Mouse (Mus musculus) midbrain, postnatal 0 days (tissue): ENCODE results near the gene Hyou1. TPM values are rescaled to one million over a fixed set of nuclear protein-coding genes. Genes with fewer than 3 reads are reported as not detected.
A peak's percentile ranks its signal among the peaks of the same experiment; 100 is the strongest.

Experiments
- ATAC-seq: fragments of 200-750 bp; cut with Nextera tagmentation; 2 replicates; pipeline ENCODE4 v1.8.0; 2017; ENCODE audit warnings: moderate number of reproducible peaks, mild to moderate bottlenecking, moderate TSS enrichment, moderate library complexity; ENCODE audit not compliant: low FRiP score
- DNase-seq: peaks from one replicate; pipeline ENCODE4 v3.0.0-alpha.2; 2015; ENCODE audit warnings: low spot score
- H3K27ac ChIP-seq: fragments of 300-500 bp; sonication (generic); 2 replicates; pipeline ENCODE4 v1.5.1; 2014; ENCODE audit warnings: low read depth, mild to moderate bottlenecking, low read length, mixed read lengths
- H3K27me3 ChIP-seq: fragments of 300-500 bp; sonication (generic); 2 replicates; pipeline ENCODE4 v1.6.1; 2014; ENCODE audit warnings: low read length, control low read depth, mixed read lengths; ENCODE audit not compliant: insufficient read depth
- H3K36me3 ChIP-seq: fragments of 300-500 bp; sonication (generic); 2 replicates; pipeline ENCODE4 v1.6.1; 2014; ENCODE audit warnings: low read length, control low read depth, mixed read lengths; ENCODE audit not compliant: insufficient read depth
- H3K4me1 ChIP-seq: fragments of 300-500 bp; sonication (generic); 2 replicates; pipeline ENCODE4 v1.6.1; 2014; ENCODE audit warnings: mild to moderate bottlenecking, control low read depth, antibody characterized with exemption, low read length, mixed read lengths; ENCODE audit not compliant: insufficient read depth
- H3K4me2 ChIP-seq: fragments of 300-500 bp; sonication (generic); 2 replicates; pipeline ENCODE4 v1.6.1; 2014; ENCODE audit warnings: low read depth, mild to moderate bottlenecking, low read length, mixed read lengths; ENCODE audit not compliant: poor library complexity, severe bottlenecking
- H3K4me3 ChIP-seq: fragments of 300-500 bp; sonication (generic); 2 replicates; pipeline ENCODE4 v1.5.1; 2014; ENCODE audit warnings: low read depth, mild to moderate bottlenecking, low read length, moderate library complexity
- H3K9ac ChIP-seq: fragments of 300-500 bp; sonication (generic); replicated peaks from 2 replicates; pipeline ENCODE4 v1.6.1; 2014; ENCODE audit warnings: mild to moderate bottlenecking, low read length, moderate library complexity, mixed read lengths; ENCODE audit not compliant: poor library complexity, severe bottlenecking
- H3K9me3 ChIP-seq: fragments of 300-500 bp; sonication (generic); 2 replicates; pipeline ENCODE4 v1.6.1; 2016; ENCODE audit warnings: low read length, control low read depth
- CTCF ChIP-seq: IDR thresholded peaks from 2 replicates; pipeline ENCODE4 v1.5.1; 2016; ENCODE audit warnings: antibody characterized with exemption, mild to moderate bottlenecking
- WGBS: fragments of 180-500 bp; shearing (Covaris S2); extraction: QIAGEN DNeasy Blood & Tissue Kit; methylation state at CpG from one replicate; pipeline ENCODE4 v1.1.7; 2014; 5-methylcytosine and 5-hydroxymethylcytosine counted together
- polyA plus RNA-seq: library from polyadenylated mRNA; unstranded; fragments of >200 nt; fragmentation: Nextera tagmentation; extraction: Ambion mirVana; gene quantifications from 2 replicates; pipeline ENCODE4 v1.2.1, GENCODE M21; 2015
- total RNA-seq: library from RNA; depleted of rRNA; stranded (reverse); fragments of >200 nt; gene quantifications from 2 replicates; pipeline ENCODE4 v1.2.3, GENCODE M21; 2014

The Hyou1 gene
- total and polyA plus RNA-seq, 2 experiments from 2014 or later: 18.5 to 64.7 TPM

DNA sequence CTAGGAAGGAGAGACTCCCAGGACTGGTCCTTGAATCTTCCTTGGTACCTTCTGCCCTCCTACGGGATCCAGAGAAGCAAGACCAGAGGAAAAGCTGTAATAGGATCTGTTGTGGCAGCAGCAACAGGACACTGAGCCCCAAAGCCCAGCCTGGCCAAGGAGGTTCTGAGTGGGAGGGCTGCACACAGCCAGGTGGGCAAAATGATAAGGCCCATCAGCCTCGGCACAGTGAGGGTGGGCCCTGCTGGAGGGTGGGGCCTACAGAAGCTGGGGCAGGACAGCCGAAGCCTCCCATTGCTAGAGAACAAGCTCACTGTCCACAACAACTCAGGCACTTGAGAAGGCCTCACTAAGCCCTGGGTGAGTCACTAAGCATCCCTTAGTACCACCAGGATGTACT lies 37.1 kb upstream of the Hyou1 start:
- Histone ChIP-seq H3K9ac (no peak overlapping the region), H3K9me3 (no peaks in the 10 kb centered on the region), H3K27me3 (no peaks in the 10 kb centered on the region), H3K27ac (no peak overlapping the region), H3K4me2 (no peak overlapping the region), H3K4me3 (no peak overlapping the region), H3K36me3 (peaks cover 10% of the 10 kb centered on the region), H3K4me1 (0 out of 2 replicates have a peak, but pooled peaks cover 9% of the 10 kb centered on the region)
- WGBS: 88% methylated on average over 3 of the region's 3 CpGs
- TF ChIP-seq CTCF: no peak
- DNase-seq: no peak
- no peak for ATAC-seq

- H3K36me3 ChIP-seq: peaks cover 14% of the 10 kb centered on the region
- no peak overlapping the region for H3K4me2 ChIP-seq
- 0 out of 2 replicates have a peak, but pooled peaks cover 9% of the 10 kb centered on the region for H3K4me1 ChIP-seq
- DNase-seq (no peak), ATAC-seq (no peak)
- WGBS: 100% methylated on average over 1 of the region's 1 CpGs
- H3K4me3 ChIP-seq: no peak overlapping the region
- TF ChIP-seq CTCF: no peak
- H3K9ac ChIP-seq: no peak overlapping the region
- H3K9me3 ChIP-seq: no peaks in the 10 kb centered on the region
- no peak overlapping the region for H3K27ac ChIP-seq
- H3K27me3 ChIP-seq: no peaks in the 10 kb centered on the region
These were observed 36.7 kb upstream of the Hyou1 start for GRCm38 (mm10) chr9:44342605-44343004.

GRCm38 (mm10) chr9:44343290-44343689 lies 36.0 kb upstream of the Hyou1 start:
- peak overlapping the region; percentile 65 for H3K4me2 ChIP-seq
- no peaks in the 10 kb centered on the region for H3K9me3 ChIP-seq
- peak overlapping the region; percentile 97 for H3K27ac ChIP-seq
- H3K4me1 ChIP-seq: 0 out of 2 replicates have a peak, but pooled peaks cover 9% of the 10 kb centered on the region
- H3K9ac ChIP-seq: peak overlapping the region; percentile 87
- H3K36me3 ChIP-seq: peaks cover 21% of the 10 kb centered on the region
- H3K4me3 ChIP-seq: peak overlapping the region; percentile 73
- 9% methylated on average over 6 of the region's 6 CpGs for WGBS
- H3K27me3 ChIP-seq: no peaks in the 10 kb centered on the region
- DNase-seq (no peak), ATAC-seq (no peak)
- TF ChIP-seq CTCF: no peak

- Histone ChIP-seq H3K4me2 (peak within 1 kb of the TSS; percentile 65), H3K9ac (peak within 1 kb of the TSS; percentile 87), H3K4me3 (peak within 1 kb of the TSS; percentile 73), H3K4me1 (0 out of 2 replicates have a peak, but pooled peaks cover 9% of the 10 kb centered on the region), H3K36me3 (peaks cover 24% of the 10 kb centered on the region), H3K9me3 (no peaks in the 10 kb centered on the region), H3K27ac (peak within 1 kb of the TSS; percentile 97), H3K27me3 (no peaks in the 10 kb centered on the region)
- TF ChIP-seq CTCF: no peak
- WGBS: 0% methylated on average over 39 of the region's 39 CpGs
- ATAC-seq (peak; percentile 95), DNase-seq (peak; percentile 95)
These were observed 35.4 kb upstream of the Hyou1 start, which contains the start of gene Hmbs for GRCm38 (mm10) chr9:44343781-44344421. Hmbs (minus strand) TSS chr9:44344228.

GRCm38 (mm10) chr9:44345570-44346433 lies 33.5 kb upstream of the Hyou1 start:
- TF ChIP-seq CTCF: no peak
- WGBS: 89% methylated on average over 6 of the region's 6 CpGs
- H3K27me3 ChIP-seq: no peaks in the 10 kb centered on the region
- no peak overlapping the region for H3K4me3 ChIP-seq
- DNase-seq (no peak), ATAC-seq (no peak)
- H3K4me1 ChIP-seq: 0 out of 2 replicates have a peak, but pooled peaks cover 9% of the 10 kb centered on the region
- H3K4me2 ChIP-seq: no peak overlapping the region
- H3K36me3 ChIP-seq: peaks cover 32% of the 10 kb centered on the region
- no peak overlapping the region for H3K27ac ChIP-seq
- no peaks in the 10 kb centered on the region for H3K9me3 ChIP-seq
- no peak overlapping the region for H3K9ac ChIP-seq

DNA sequence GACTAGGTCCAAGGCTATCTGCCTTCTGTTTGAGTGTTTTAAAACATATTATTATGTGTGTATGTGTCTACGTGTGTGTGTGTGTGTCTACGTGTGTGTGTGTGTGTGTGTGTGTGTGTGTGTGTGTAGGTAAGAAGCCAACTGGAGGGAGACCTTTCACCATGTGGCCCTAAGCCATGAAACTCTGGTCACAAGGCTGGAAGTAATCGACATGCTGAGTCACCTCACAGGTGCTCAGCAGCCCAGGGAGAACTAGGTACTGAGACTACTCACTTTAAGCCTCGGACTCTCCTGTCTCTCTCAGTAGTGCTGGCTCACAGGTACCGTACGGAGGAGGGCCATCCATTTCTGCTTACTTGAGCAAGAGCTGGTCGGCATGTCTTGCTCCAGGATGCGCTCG lies 32.1 kb upstream of the Hyou1 start:
- H3K27me3 ChIP-seq: no peaks in the 10 kb centered on the region
- 97% methylated on average over 9 of the region's 9 CpGs for WGBS
- no peak overlapping the region for H3K4me2 ChIP-seq
- no peak overlapping the region for H3K9ac ChIP-seq
- no peak overlapping the region for H3K27ac ChIP-seq
- no peak for TF ChIP-seq CTCF
- H3K9me3 ChIP-seq: no peaks in the 10 kb centered on the region
- no peak for DNase-seq
- H3K4me1 ChIP-seq: 0 out of 2 replicates have a peak, but pooled peaks cover 9% of the 10 kb centered on the region
- peaks cover 41% of the 10 kb centered on the region for H3K36me3 ChIP-seq
- no peak overlapping the region for H3K4me3 ChIP-seq
- no peak for ATAC-seq
